Mouse (Mus musculus): Measurements from ENCODE around the gene 4930579F01Rik. TPM values are rescaled to one million over a fixed set of nuclear protein-coding genes. Genes with fewer than 3 reads are reported as not detected.

The 4930579F01Rik gene
- not detected in 2 replicates for total RNA-seq (2015)
- not detected in 2 replicates for total RNA-seq (2017)

GRCm38 (mm10) chr3:138193683-138194302 lies at the start of gene 4930579F01Rik:
Gene 4930579F01Rik, minus strand, starts transcription at chr3:138193825.
- ATAC-seq (ENCODE audit: poor library complexity, severe bottlenecking): no peak

- ATAC-seq (ENCODE audit: poor library complexity, severe bottlenecking): no peak
Observed at GRCm38 (mm10) chr3:138242933-138243332, 49.3 kb upstream of the 4930579F01Rik start.

GRCm38 (mm10) chr3:138242021-138242726 lies 48.5 kb upstream of the 4930579F01Rik start:
- ATAC-seq (ENCODE audit: poor library complexity, severe bottlenecking): no peak

- ATAC-seq (ENCODE audit: poor library complexity, severe bottlenecking): no peak
Observed at GRCm38 (mm10) chr3:138241371-138241770, 47.7 kb upstream of the 4930579F01Rik start.

- no peak for ATAC-seq (ENCODE audit: poor library complexity, severe bottlenecking)
Observed at GRCm38 (mm10) chr3:138240942-138241341, 47.3 kb upstream of the 4930579F01Rik start.

GRCm38 (mm10) chr3:138240411-138240810 lies 46.8 kb upstream of the 4930579F01Rik start:
- no peak for ATAC-seq (ENCODE audit: poor library complexity, severe bottlenecking)

GRCm38 (mm10) chr3:138239461-138239860 lies 45.8 kb upstream of the 4930579F01Rik start:
- ATAC-seq (ENCODE audit: poor library complexity, severe bottlenecking): no peak

GRCm38 (mm10) chr3:138238046-138238445 lies 44.4 kb upstream of the 4930579F01Rik start:
- no peak for ATAC-seq (ENCODE audit: poor library complexity, severe bottlenecking)

- no peak for ATAC-seq (ENCODE audit: poor library complexity, severe bottlenecking)
Observed at GRCm38 (mm10) chr3:138236546-138237163, 43.0 kb upstream of the 4930579F01Rik start.

- no peak for ATAC-seq (ENCODE audit: poor library complexity, severe bottlenecking)
Observed at GRCm38 (mm10) chr3:138231531-138231930, 37.9 kb upstream of the 4930579F01Rik start.

GRCm38 (mm10) chr3:138230266-138230665 lies 36.6 kb upstream of the 4930579F01Rik start:
- no peak for ATAC-seq (ENCODE audit: poor library complexity, severe bottlenecking)

- no peak for ATAC-seq (ENCODE audit: poor library complexity, severe bottlenecking)
Observed at GRCm38 (mm10) chr3:138229448-138229847, 35.8 kb upstream of the 4930579F01Rik start.

- ATAC-seq (ENCODE audit: poor library complexity, severe bottlenecking): no peak
Observed at GRCm38 (mm10) chr3:138227782-138228181, 34.2 kb upstream of the 4930579F01Rik start.

- ATAC-seq (ENCODE audit: poor library complexity, severe bottlenecking): no peak
Observed at GRCm38 (mm10) chr3:138227082-138227481, 33.5 kb upstream of the 4930579F01Rik start.

- ATAC-seq (ENCODE audit: poor library complexity, severe bottlenecking): no peak
Observed at GRCm38 (mm10) chr3:138226476-138226875, 32.9 kb upstream of the 4930579F01Rik start.

GRCm38 (mm10) chr3:138225853-138226252 lies 32.2 kb upstream of the 4930579F01Rik start:
- ATAC-seq (ENCODE audit: poor library complexity, severe bottlenecking): no peak

- no peak for ATAC-seq (ENCODE audit: poor library complexity, severe bottlenecking)
Observed at GRCm38 (mm10) chr3:138225331-138225730, 31.7 kb upstream of the 4930579F01Rik start.

GRCm38 (mm10) chr3:138224363-138224954 lies 30.8 kb upstream of the 4930579F01Rik start:
- no peak for ATAC-seq (ENCODE audit: poor library complexity, severe bottlenecking)

GRCm38 (mm10) chr3:138222952-138223351 lies 29.3 kb upstream of the 4930579F01Rik start:
- peak; percentile 77 for ATAC-seq (ENCODE audit: poor library complexity, severe bottlenecking)

GRCm38 (mm10) chr3:138222511-138222910 lies 28.9 kb upstream of the 4930579F01Rik start:
- ATAC-seq (ENCODE audit: poor library complexity, severe bottlenecking): no peak

- ATAC-seq (ENCODE audit: poor library complexity, severe bottlenecking): no peak
Observed at GRCm38 (mm10) chr3:138221116-138221515, 27.5 kb upstream of the 4930579F01Rik start.

All from megakaryocyte, adult 5-6 weeks (primary cell).